Mouse (Mus musculus): ENCODE results near the gene Sla2.
"Not testable (repeated sequence)": the region's sequence is repeated elsewhere in the genome, so short reads cannot be mapped to it uniquely, and the experiment has no call there.

Gene Sla2

DNA sequence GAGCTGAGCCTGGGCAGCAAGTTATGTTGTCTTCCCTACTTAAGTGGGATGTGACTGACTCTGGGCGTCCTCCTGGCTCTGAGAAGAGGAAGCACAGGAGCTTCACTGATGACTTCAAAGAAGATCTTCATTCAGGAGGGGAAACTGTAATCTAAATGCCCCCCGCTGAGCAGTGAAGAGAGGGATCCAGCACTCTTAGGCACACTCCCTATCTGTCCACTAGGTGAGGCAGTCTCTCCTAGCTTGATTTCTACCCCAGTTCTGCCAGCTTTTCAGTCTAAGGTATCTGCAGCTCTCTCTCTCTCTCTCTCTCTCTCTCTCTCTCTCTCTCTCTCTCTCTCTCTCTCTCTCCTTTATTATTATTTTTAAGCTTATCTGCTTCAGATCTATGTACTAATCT is 16.4 kb upstream of the Sla2 start:
- in situ Hi-C loops (cut with MboI; ENCODE audit: unreplicated experiment in 2 of 2): no loop called here

DNA sequence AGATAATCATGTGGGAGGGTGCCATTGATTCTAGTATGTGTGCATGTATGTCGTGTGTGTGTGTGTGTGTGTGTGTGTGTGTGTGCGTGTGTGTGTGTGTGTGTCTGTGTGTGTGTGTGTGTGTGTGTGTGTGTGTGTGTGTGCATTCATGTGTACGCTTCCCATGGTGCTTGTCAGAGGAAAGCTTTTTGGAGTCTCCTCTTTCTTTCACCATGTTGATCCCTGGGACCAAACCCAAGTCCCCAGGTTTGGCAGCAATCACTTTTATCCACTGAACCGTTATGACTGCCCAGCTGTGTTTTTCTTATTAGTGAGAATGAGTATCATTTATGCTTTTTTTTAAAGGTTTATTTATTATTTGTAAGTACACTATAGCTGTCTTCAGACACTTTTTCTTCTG is 15.4 kb upstream of the Sla2 start:
- in situ Hi-C loops (cut with MboI; ENCODE audit: unreplicated experiment in 2 of 2): not testable (repeated sequence)

DNA sequence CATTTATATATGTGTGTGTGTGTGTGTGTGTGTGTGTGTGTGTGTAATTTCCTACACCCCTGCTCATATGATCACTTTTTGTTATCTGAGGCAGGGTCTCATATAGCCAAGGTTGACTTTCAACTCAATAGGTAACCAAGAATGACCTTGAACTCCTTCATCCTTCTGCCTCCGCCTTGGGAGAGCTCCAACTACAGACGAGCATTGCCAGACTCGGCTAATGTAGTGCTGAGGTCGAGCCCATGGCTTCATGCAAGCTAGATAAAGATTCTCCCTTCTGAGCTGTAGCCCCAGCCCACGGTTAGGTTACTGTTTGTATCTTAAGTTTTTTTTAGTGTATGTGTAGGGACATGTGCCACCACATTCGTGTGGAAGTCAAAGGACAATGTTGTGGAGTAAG is 14.9 kb upstream of the Sla2 start:
- in situ Hi-C loops (cut with MboI; ENCODE audit: unreplicated experiment in 2 of 2): no loop called here

DNA sequence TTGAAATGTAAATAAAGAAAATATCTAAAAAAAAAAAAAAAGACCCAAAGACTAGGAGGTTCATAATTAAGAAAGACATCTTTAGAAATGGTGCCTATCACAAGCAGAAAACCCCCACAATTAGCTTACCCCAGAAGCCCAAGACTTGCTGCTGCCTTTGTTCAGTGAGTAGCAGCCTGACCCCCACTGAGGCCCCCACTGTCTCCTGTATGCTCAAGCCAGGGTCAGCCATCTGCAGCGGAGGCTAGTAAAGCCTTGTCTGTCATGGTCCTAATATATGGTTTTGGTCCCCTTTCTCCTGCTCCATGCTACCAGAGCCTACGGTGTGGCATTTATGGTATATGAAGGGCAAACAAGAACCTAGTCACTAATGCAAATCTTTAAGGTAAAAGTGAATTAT is 14.4 kb upstream of the Sla2 start:
- in situ Hi-C loops (cut with MboI; ENCODE audit: unreplicated experiment in 2 of 2): no loop called here

DNA sequence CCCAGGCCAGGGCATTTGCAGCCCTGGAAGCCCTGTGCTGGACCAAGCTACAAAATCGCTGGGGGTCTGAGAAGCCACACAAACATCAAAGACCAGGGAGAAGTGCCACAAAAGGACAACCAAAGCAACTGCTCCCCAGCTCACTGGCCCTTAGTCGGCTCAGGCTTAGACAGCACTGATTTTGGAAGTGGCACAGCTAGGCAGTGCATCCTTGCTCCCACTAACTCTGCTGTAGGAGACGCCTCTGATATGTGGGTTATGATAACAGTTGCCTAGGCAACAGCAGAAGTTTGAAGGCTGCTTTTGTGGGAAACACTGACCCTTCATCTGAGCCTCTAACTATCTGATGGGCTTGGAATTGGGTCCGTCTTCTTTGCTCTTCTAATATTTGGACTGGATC is 12.2 kb upstream of the Sla2 start:
- in situ Hi-C loops (cut with MboI; ENCODE audit: unreplicated experiment in 2 of 2): no loop called here

DNA sequence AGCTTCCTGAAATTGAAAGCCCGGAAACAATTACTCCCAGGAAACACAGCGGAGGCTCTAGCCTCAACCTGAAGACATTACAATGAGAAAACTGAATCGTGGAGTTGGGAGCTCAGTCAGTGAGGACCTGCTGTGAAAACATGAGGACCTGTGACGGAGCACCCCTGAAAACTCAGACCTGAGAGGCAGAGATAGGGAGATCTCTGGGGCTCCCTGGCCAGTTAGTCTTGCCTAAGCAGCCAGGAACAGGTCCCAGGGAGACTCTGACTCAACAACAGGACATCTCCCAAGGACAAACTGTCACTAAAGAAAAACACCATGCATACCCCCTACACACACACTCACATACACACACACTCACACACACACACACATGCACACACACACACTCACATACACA is 11.4 kb upstream of the Sla2 start:
- in situ Hi-C loops (cut with MboI; ENCODE audit: unreplicated experiment in 2 of 2): no loop called here

DNA sequence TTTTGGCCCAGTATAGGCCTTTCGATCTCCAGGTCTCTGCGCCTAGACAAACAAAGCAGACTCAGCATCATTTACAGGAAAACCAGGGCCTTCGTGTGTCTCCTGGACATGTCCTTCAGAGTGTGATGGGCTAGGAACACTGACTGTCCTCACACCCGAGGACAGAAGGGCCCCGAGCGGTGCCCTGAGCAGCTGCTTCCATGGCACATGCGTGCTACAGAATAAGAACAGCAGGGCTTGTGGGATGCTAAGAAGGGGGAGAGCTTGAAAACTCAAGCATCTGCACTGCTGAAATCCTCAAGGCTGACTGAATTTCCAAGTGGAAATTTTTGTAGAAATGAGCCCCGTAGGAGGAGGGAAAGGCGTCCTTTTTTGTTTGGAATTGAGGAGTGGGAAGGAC is 10.0 kb upstream of the Sla2 start:
- in situ Hi-C loops (cut with MboI; ENCODE audit: unreplicated experiment in 2 of 2): no loop called here

DNA sequence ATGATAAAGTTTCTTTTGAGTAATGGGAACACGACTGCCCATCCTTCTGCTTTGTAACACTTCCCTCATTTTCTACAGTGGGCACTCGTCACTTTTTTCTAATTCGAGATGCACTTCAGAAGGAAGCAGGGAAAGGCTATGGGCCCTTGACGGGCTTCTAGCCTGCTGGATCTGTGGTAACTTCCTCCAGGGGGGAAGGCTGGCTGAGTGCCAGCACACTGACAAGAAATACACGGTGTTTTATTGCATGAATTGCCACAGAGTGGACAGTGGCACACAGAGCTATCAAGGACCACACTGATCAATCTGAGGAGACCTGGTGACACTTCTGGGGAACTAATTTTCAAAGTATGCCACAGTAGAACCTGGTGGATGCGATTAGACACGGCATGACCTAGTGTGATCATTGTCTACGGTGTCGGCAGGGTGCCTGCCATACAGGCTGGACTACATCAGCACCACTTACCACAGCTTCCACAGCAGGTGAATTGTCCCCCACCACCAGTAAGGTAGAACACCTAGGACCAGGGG is 9.5 kb upstream of the Sla2 start:
- in situ Hi-C loops (cut with MboI; ENCODE audit: unreplicated experiment in 2 of 2): no loop called here

DNA sequence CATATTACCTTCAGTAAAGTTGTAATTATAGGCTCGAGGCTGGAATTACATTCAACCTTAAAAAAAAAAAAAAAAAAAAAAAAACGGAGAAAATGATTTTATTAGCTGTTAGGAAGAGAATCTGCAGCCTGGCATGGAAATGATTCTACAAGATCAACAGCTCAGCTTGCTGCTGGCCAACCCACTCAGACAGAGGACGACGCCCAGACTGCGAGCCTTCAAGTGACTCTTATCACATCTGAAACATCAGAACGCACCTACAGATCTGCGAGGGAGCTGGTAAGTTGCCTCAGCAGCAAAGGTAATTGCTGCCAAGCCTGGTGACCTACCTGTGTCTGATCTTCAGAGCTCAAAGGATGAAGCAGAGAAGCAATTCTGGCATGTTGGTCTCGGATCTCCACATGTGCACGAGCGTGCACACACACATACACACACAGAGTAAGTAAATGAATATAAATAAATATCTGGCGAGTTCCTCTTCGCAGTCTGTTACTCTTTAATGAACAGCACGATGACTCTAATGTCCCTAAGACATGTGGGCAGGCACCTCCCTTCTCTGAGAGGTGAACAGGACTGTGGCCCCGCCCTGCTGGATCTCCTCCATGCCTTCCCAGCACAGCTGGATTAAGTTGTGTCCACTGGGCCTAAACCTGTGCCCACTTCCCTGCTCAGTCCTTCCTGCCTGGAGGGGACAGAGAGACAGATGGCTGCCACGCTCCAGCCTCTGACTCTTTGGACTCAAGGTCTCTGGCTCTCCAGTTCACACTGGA is 7.7 kb upstream of the Sla2 start:
- in situ Hi-C loops (cut with MboI; ENCODE audit: unreplicated experiment in 2 of 2): no loop called here

DNA sequence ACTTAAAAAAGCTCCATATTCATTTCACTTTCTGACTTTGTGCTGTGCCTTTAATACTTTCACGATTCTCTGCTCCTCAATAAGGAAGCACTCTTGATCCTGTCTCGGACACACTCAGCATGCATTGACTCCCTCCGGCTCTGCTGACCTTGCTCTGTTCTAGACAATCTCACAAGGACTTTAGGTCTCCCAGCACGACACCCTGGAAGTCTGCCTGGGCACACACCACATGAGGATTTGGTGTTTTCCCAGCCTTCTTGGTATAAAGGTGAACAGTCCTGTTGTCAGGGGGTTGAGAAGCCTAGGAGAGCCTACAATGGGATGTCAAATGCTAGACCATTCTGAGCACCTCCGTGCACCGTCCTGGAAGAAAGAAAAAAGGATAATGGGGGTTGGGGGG is 5.8 kb upstream of the Sla2 start:
- in situ Hi-C loops (cut with MboI; ENCODE audit: unreplicated experiment in 2 of 2): no loop called here

DNA sequence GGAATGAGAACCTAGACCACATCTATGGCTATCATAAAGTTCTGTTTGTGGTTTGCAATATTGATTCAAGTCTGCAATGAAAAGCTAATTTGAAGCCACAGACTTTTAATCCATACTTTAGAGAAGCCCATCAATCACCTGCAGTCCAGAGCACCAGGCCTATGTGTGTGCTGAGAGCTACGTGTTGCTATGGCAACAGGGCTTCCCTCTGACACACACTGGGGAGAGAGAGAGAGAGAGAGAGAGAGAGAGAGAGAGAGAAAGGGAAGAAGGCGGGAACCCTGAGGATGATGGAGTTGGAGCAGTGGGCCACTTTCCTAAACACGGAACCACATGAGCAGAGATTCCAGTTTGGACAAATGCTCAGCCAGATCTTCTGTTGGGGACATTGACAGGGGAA is 5.2 kb upstream of the Sla2 start:
- in situ Hi-C loops (cut with MboI; ENCODE audit: unreplicated experiment in 2 of 2): no loop called here

DNA sequence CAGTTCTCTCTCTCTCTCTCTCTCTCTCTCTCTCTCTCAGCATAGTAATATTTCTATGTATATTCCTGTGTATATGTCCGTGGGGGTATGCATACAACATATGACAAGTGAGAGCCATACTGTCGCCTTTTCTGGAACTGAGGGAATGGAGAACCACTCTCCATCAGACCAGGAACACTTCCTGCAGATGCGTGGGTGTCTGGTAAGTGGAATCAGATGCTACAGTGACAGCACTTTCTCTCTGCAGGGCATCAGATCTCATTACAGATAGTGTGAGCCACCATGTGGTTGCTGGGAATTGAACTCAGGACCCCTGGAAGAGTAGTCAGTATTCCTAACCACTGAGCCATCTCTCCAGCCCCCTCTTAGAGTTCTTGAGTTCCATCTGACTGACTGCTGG is 1.5 kb upstream of the Sla2 start:
- in situ Hi-C loops (cut with MboI; ENCODE audit: unreplicated experiment in 2 of 2): no loop called here

DNA sequence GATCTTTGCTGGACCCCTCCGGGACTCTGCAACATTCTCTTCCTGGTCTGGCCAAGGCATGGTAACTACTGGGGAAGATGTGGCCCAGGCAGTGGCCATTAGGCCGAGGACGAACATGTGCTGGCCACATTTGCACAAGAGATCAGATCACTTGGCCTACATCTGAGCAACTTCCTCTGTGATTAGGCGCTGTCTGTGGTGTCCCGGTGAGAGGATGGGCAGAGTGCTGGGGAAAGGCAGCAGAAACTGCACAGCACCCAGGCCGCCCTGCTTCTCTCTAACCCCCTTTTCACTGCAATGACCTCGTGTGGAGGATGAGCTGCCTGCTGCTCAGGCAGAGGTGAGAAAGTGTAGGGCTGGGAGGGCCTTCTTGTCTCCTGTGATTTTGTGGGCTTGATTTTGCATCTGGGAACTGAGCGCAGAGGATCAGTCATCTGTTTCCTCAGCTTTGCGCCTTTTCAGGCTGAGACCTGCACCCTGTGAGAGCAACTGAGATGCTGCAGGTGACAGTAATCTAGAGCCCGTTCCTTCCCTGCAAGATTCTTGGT is 834 bp downstream of the Sla2 start:
- in situ Hi-C loops (cut with MboI; ENCODE audit: unreplicated experiment in 2 of 2): no loop called here

DNA sequence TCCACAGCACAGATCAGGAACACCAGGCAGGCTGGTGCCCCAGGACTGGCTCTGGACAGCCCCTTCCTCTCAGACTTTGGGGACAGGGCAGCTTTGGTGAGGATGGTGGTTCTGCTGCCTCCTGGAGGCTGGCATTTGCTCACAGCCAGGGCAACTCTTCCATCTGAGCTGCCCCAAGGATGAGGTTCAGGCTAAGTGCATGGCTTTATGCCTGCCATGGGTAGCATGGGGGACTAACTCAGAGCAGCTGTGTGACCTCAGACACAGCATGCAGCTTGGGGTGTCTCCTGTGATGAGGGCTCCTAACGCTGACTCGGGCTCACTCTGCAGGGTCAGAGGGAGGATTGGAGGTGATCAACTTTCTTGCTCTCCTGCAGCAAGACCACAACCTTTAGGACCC is 1.3 kb downstream of the Sla2 start:
- in situ Hi-C loops (cut with MboI; ENCODE audit: unreplicated experiment in 2 of 2): not testable (repeated sequence)

DNA sequence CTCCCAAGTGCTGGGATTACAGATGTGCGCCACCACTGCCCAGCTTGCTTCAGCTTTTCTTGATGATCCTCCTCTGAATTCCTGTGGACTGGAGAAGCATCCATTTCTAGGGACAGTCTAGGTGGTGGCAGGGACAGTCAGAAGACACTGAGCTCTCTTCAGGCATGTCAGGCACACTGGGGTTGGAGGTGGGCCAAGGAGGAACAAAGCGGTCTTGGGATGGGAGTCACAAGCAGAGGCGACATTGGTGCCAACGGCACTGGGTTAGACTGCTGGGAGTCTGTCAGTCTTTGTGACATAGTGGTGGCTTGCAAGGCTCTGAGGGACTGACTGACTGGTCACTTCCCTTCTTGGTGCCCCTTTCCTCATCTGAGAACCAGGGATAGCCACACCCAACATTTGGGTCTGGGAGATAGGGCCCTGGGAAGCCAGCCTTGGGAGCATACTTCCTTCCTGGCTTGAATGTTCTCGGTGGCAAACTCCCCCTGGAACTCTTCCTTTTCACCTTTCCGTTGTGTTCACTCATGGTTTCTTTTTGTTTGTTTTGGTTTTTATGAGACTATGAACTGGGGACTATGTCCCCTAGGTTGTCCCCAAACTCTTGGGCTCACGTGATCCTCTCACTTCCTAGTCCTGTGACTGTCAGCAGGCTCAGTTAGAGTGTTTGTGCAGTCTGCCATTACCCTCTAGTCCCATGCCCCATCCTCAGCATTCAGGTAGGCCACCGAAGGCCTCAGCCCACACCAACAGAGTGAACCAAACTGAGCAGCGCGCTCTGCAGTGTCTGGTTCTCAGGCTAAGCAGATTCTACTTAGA is 2.4 kb downstream of the Sla2 start:
- in situ Hi-C loops (cut with MboI; ENCODE audit: unreplicated experiment in 2 of 2): no loop called here

DNA sequence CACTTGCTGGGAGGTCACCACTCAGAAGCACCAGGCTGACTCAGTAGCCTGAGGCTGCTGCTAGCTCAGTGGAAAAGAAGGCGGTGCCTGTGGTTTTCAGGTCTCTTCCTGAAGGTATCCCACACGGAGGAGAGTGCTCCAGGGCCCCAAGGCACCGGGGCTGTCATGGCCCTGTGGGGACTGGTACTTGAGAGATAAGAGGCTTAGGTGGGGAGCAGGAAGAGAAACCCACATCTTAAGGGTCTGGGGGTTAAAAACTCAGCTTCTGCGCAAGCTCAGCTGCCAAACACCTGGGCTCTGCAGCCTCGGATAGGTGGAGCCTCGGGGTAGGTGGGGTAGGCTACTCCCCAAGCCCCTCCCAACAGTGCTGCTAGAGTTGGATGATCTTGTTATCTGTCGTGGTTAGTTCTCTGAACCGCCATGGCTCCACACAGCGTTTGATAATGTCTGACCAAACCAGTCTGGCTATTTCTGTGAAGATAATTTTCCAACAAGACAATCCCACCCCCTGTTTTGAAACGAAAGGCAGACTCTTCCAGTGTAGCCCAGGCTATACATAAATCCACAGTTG is 4.5 kb downstream of the Sla2 start:
- in situ Hi-C loops (cut with MboI; ENCODE audit: unreplicated experiment in 2 of 2): no loop called here

DNA sequence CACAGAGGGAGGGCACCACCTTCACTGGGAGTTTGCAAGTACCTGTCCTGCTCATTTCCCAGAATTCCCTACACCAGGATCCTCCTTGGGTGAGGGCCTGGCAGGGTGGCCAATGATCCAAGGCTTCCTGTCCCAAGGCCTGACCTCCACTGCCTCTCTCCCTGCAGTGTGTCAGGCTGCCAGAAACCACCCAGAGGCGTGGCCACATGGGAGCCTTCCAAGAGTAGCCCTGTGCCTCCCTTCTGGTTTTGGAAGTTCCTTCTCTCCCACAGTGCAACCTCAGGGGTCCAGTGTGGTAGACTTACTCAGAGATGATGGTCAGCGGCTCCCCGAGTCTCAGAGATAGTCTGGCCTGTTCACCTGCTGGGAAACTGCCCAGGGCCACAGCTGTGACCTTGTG is 7.5 kb downstream of the Sla2 start:
- in situ Hi-C loops (cut with MboI; ENCODE audit: unreplicated experiment in 2 of 2): loop anchor here (5.0 to 10.0 kb wide), 4 partner anchors 108 to 208 kb away; partner anchors contain the start of gene Tldc2 (in 2 of the 2)

DNA sequence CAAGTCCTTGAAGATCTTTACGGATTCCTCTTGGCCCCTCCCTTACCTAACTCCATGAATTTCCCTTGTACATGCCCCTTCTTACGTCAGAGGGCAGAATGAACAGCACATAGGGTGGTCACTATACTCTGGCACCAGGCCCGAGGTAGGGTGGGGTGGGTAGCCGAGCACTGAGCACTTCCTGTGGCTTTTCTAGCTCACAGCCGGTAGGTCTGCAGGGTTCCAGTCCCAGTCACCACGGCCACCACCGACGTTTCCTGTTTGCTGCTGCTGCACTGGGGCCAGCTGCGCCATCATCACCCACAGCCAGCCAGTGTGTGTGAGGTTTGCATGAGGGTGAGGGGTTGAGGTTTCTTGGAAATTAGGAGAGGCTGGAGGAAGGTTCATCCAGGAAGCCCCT is 9.3 kb downstream of the Sla2 start:
- in situ Hi-C loops (cut with MboI; ENCODE audit: unreplicated experiment in 2 of 2): loop anchor here (5.0 to 10.0 kb wide), 4 partner anchors 110 to 210 kb away; partner anchors contain the start of gene Tldc2 (in 2 of the 2)

DNA sequence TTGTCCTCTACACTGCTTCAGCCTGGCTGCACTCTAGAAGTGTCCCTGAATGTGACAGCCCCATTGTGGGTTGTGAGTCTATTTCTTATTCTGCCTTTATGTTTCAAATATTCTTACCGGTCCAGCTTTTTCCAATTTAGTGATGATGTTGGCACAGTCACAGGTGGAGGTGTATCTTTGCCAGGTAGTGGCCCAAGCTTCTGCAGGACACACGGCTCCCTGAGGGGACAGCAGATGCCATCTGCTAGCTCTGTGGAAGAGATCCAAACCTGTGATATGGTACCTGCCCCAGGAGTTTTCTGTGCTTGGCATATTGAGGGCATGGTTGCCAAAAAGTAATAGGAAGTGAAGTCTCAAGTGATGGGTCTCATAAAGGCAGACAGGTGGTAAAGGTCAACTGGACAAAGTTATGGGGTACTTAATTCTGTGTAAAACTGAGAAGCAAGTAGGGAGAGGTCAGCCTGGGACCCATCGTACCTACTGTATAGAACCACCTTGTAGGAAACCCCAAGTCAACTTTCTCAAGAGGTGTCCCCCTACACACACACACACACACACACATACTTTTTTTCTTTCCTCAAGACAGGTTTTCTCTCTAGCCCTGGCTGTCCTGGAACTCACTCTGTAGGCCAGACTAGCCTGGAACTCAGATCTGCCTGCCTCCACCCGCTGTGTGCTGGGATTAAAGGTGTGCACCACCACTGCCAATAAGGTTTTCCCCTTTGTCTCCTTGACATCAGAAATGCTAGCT is 12.1 kb downstream of the Sla2 start:
- in situ Hi-C loops (cut with MboI; ENCODE audit: unreplicated experiment in 2 of 2): loop anchor here (5.0 to 10.0 kb wide), 4 partner anchors 112 to 212 kb away; partner anchors contain the start of gene Tldc2 (in 2 of the 2)
